Mouse (Mus musculus) kidney, adult 11 months (tissue): ENCODE data around the gene Slc43a3.

Source experiments
- DNase-seq: peaks from one replicate; pipeline ENCODE4 v3.0.0; 2022

Gene Slc43a3

DNA sequence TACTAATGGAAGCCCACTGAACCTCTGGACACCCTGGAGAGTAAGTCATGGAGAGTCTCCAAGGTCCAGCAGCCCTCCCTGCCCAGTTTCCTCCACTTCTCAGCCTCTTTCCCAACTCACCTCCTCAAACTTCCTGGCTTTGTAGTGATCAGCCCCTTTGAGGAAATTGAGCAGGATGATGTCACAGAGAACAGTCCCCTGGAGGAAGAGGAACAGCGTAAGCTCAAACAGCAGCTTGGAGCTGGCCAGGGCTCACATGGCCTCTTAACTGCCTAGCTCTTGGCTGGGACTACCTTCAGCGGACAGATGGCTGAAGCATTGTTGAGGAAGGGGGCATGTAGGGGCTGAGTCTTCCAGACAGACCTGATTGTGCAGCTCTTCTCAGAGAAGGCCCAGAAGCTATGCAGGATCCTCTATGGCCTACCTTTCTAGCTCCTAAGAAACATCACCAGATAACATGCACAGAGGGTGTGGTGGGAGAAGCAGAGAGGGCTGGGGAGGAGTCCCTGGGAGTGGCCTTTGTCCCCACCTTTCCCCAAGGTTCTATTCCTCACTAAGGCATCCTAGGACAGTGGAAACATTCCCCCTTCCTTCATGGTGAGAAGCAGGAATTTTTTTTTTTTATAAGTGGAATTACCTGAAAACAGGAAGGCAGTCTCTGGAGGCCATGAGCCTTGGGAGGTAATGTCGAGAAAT lies 63.3 kb downstream of the Slc43a3 start:
- DNase-seq, result peak; percentile 14

DNA sequence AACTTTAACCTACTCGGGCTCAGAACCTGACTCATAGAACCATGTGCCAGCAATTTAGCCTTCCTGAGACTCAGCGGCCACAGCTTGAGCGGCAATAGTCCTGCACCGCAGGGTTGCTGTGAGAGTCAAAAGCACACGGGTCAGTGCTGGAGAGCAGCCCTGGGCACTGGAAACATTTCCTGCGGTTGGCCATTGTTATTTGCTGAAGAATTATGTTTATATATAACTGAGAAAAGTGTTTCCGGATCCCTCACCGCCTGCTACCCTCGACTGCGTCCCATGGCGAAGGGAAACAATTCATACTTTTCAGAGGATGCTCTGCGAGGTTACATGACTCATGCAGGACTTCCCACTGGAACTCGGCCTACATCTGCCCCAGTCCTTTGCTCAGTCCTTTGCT lies 65.1 kb downstream of the Slc43a3 start:
- DNase-seq, result peak; percentile 19

DNA sequence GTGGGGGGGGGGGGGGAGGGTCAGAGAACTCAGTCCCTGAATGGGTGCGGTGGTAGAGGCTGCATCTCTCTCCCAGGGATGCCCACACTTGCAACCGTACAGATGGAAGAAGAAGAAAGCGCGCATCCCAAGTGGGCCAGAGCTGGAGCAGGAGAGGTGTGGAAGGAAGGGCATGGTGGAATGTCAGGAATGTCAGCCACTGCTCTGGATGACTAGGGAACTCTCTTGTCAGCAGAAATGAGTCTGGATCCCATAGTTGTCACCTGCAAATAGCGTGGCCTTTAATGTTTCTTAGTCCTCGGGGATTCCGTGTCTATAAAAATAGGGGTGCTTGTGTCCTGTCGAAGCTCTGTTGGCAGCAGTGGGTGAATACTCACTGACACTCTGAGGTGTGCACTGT lies 66.2 kb downstream of the Slc43a3 start:
- DNase-seq, result no peak

DNA sequence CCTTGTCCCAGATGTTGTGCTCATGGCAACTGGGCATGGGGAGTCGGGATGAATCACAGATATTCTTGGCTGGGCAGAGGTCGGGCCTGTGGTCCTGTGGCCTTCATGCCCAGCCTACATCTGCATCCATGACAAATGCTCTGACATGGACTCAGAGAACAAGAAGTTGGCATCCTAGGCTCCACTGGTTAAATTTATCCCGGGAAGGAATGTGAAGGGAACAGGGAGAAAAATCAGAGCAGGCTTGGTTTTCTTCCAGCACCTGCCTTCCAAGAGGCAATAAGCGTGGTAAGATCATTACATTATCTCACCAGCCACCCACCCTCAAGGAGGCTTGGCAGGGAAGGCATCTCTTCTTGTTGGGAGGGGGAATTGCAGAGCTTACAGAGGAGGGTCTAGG lies 68.0 kb downstream of the Slc43a3 start:
- DNase-seq, result no peak

DNA sequence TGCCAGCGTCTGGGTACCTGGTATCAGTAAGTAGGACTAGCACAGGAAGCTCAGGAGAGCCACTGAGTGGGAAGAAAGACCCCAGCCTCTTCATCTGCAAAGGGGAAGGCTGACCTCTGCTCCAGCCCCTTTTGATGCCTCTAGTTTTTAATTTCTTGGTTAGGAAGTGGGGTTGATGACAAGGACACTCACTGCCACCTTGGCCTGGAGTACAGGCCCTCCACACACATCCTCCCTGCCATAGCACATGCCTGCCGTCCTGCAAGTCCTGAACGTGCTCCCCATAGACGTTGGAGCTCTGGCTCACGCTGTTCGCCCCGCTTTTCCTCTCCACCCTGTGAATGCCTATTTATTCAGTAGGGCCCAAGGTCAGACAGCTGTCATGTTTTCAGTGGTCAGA lies 70.2 kb downstream of the Slc43a3 start:
- no peak for DNase-seq

DNA sequence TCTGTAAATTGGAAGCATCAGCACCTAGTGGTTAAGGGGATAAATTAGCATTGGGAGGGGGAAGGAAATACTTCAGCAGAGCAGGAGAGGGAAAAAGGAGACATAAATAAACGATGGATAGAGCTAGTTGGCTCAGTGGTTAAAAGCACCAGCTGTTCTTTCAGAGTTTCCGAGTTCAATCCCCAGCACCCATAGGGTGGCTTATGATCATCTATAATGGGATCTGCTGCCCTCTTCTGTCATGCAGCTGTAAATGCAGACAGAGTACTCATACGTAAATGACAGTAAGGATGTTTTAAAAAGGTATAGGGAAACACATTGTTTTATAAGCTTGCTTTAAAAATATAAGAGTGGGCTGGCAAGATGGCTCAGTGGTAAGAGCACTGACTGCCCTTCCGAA lies 71.3 kb downstream of the Slc43a3 start:
- DNase-seq, result no peak
